Mouse (Mus musculus): Measurements from ENCODE around the gene Patl1. TPM values are rescaled to one million over a fixed set of nuclear protein-coding genes. Genes with fewer than 3 reads are reported as not detected.
"Not testable (repeated sequence)": the region's sequence is repeated elsewhere in the genome, so short reads cannot be mapped to it uniquely, and the experiment has no call there.

Gene Patl1
- total and polyA plus RNA-seq, 2 experiments: 2.8 to 8.1 TPM

DNA sequence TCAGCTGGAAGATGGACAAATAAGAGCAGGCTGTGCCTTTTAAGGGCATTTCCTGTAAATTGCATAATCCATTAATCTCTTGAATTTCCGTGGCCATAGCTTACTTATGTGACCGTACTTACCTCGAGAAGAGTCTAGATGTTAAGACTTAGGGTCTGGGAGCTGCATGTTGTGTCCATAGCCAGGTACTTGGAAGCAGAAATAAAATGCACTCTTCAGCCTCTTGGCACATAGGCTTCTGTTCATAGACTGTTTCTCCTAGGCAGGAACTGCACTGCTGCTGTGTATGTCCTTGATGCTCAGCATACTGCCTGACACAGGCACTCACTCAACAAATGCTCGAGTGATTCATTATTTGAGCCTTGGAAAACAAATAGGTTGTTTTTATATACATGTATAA, 68.3 kb downstream of the Patl1 start:
- peaks cover 75% of the 10 kb centered on the region for H3K36me3 ChIP-seq (ENCODE audit: control insufficient read depth, insufficient read depth, low read length)
- H3K27ac ChIP-seq (replicated peaks; ENCODE audit: insufficient read depth, low read depth, low read length): no peak overlapping the region
- 75% methylated on average over 4 of the region's 4 CpGs for WGBS
- no peak overlapping the region for H3K4me3 ChIP-seq (ENCODE audit: insufficient read depth, low read depth, low read length)
- no peaks in the 10 kb centered on the region for H3K27me3 ChIP-seq (ENCODE audit: control insufficient read depth, insufficient read depth, low read length)
- no peak for DNase-seq (ENCODE audit: extremely low read depth, low read depth, low spot score)
- no peak overlapping the region for H3K9ac ChIP-seq (ENCODE audit: low read depth, low read length)
- H3K4me1 ChIP-seq (ENCODE audit: control insufficient read depth, insufficient read depth, low read length): peaks cover 5% of the 10 kb centered on the region
- peaks cover 3% of the 10 kb centered on the region; the same call in 1 of the 2 replicates for H3K79me2 ChIP-seq (ENCODE audit: control insufficient read depth, insufficient read depth, low read length)
- TF ChIP-seq POLR2A (IDR thresholded peaks at IDR 0.05; ENCODE audit: extremely low read depth, insufficient read depth, low read length) (no peak), CTCF (IDR thresholded peaks at IDR 0.05; ENCODE audit: low read depth, low read length) (no peak)

DNA sequence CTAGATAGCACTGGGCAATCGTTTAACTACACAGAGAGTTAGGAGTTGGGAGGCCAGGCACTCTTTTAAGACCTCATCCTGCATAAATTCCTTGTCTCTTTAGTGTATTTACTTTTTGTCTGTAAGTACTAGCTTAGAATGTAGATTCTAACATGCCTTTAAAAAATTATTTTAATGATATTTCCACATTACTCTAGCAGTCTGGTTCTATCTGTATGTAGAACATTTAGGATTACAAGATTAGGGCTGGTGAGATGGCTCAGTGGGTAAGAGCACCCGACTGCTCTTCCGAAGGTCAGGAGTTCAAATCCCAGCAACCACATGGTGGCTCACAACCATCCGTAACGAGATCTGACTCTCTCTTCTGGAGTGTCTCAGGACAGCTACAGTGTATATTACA, 72.4 kb downstream of the Patl1 start:
- H3K27ac ChIP-seq (replicated peaks; ENCODE audit: insufficient read depth, low read depth, low read length); H3K79me2 ChIP-seq (ENCODE audit: control insufficient read depth, insufficient read depth, low read length); H3K4me1 ChIP-seq (ENCODE audit: control insufficient read depth, insufficient read depth, low read length); H3K4me3 ChIP-seq (ENCODE audit: insufficient read depth, low read depth, low read length); H3K9ac ChIP-seq (ENCODE audit: low read depth, low read length); H3K27me3 ChIP-seq (ENCODE audit: control insufficient read depth, insufficient read depth, low read length); DNase-seq (ENCODE audit: extremely low read depth, low read depth, low spot score): not testable (repeated sequence)
- WGBS: 79% methylated on average over 5 of the region's 5 CpGs
- H3K36me3 ChIP-seq (ENCODE audit: control insufficient read depth, insufficient read depth, low read length): peaks cover 74% of the 10 kb centered on the region

DNA sequence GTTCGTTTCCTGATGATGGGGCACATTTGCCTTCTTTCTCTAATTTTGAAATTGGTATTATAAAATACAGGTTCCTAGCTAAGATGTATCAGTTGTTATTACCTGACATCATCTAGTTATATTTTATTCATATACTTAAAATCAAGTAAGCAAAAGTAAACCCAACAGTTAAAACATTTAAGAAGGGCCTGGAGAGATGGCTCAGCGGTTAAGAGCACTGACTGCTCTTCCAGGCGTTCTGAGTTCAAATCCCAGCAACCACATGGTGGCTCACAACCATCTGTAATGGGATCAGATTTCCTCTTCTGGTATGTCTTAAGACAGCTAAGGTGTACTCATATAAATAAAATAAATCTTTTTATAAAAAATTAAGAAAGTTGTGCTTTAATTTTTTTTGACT, 75.6 kb downstream of the Patl1 start:
- H3K79me2 ChIP-seq (ENCODE audit: control insufficient read depth, insufficient read depth, low read length): no peaks in the 10 kb centered on the region
- H3K4me3 ChIP-seq (ENCODE audit: insufficient read depth, low read depth, low read length): no peak overlapping the region
- peaks cover 68% of the 10 kb centered on the region for H3K36me3 ChIP-seq (ENCODE audit: control insufficient read depth, insufficient read depth, low read length)
- 89% methylated on average over 3 of the region's 3 CpGs for WGBS
- no peak overlapping the region for H3K9ac ChIP-seq (ENCODE audit: low read depth, low read length)
- DNase-seq (ENCODE audit: extremely low read depth, low read depth, low spot score): no peak
- no peaks in the 10 kb centered on the region for H3K27me3 ChIP-seq (ENCODE audit: control insufficient read depth, insufficient read depth, low read length)
- H3K27ac ChIP-seq (replicated peaks; ENCODE audit: insufficient read depth, low read depth, low read length): no peak overlapping the region
- H3K4me1 ChIP-seq (ENCODE audit: control insufficient read depth, insufficient read depth, low read length): no peaks in the 10 kb centered on the region
- TF ChIP-seq CTCF (IDR thresholded peaks at IDR 0.05; ENCODE audit: low read depth, low read length) (no peak), POLR2A (IDR thresholded peaks at IDR 0.05; ENCODE audit: extremely low read depth, insufficient read depth, low read length) (no peak)

DNA sequence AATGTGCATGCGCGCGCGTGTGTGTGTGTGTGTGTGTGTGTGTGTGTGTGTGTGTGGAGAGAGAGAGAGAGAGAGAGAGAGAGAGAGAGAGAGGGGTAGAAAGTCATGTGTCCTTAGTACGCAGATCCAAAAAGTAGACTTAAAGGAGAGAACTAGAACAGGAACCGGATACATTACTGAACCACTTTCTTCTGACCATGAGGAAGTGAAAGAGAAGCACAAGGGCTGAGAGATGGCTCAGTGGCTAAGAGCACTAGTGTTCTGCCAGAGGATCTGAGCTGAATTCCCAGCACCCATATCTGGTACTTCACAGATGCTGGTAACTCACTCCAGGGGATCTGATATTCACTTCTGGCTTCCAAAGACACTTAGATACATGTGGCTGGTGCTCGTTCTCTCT, 77.1 kb downstream of the Patl1 start:
- no peak overlapping the region for H3K27ac ChIP-seq (replicated peaks; ENCODE audit: insufficient read depth, low read depth, low read length)
- 90% methylated on average over 7 of the region's 7 CpGs for WGBS
- no peak overlapping the region for H3K9ac ChIP-seq (ENCODE audit: low read depth, low read length)
- peaks cover 54% of the 10 kb centered on the region for H3K36me3 ChIP-seq (ENCODE audit: control insufficient read depth, insufficient read depth, low read length)
- DNase-seq (ENCODE audit: extremely low read depth, low read depth, low spot score): no peak
- H3K4me3 ChIP-seq (ENCODE audit: insufficient read depth, low read depth, low read length): no peak overlapping the region
- peaks cover 3% of the 10 kb centered on the region for H3K4me1 ChIP-seq (ENCODE audit: control insufficient read depth, insufficient read depth, low read length)
- TF ChIP-seq POLR2A (IDR thresholded peaks at IDR 0.05; ENCODE audit: extremely low read depth, insufficient read depth, low read length): no peak
- no peak for TF ChIP-seq CTCF (IDR thresholded peaks at IDR 0.05; ENCODE audit: low read depth, low read length)
- no peaks in the 10 kb centered on the region for H3K27me3 ChIP-seq (ENCODE audit: control insufficient read depth, insufficient read depth, low read length)
- no peaks in the 10 kb centered on the region for H3K79me2 ChIP-seq (ENCODE audit: control insufficient read depth, insufficient read depth, low read length)

DNA sequence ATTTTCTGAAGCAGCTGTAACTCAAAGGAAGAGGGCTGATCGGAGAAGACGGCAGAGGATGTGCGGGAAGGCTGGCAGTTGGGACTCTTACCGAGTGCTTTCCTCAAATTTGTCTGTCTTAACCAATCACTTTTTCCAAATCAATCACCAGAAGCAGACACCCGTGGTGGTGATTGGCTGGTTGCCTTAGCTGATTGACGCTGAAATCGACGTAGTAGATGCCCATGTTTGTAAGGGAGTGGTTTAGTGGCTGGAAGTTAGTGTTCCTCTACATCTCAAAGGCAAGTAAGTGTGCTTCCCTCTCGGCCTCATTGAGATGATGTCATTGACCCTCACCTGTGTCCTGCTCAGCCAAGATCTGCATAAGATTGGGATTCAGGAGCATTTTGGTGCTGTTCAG, 79.8 kb downstream of the Patl1 start:
- 74% methylated on average over 9 of the region's 9 CpGs for WGBS
- TF ChIP-seq CTCF (IDR thresholded peaks at IDR 0.05; ENCODE audit: low read depth, low read length) (no peak), POLR2A (IDR thresholded peaks at IDR 0.05; ENCODE audit: extremely low read depth, insufficient read depth, low read length) (no peak)

DNA sequence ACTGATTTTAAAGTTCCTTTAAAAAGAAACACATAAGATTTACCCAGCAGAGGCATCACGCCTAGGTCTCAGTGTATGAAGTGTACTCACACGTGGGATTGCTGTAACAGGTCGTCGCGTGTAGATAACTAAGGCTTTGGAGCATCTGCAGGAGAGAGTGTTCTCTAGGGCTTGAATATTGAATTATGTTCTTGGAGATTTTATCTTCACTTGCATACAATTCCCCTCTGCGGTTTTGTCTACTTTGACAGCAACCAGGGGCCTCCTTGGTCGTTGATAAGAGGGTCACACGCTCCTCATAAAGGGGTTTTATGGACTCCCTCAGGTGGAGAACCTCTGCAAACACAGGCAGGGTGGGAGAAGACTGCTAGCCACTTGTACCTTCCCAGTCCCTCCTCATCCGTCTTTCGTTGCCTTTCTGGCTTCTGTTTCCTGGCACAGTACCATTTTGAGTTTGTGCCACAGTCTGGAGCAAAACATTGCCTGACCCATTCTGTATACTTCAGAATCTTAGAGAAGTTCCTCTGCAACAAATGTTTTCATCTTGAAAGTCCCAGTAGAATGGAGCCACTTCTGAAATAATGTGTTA, 80.3 kb downstream of the Patl1 start:
- DNase-seq (ENCODE audit: extremely low read depth, low read depth, low spot score): peak; percentile 40
- Histone ChIP-seq H3K4me3 (ENCODE audit: insufficient read depth, low read depth, low read length) (no peak overlapping the region), H3K9ac (ENCODE audit: low read depth, low read length) (no peak overlapping the region), H3K27ac (replicated peaks; ENCODE audit: insufficient read depth, low read depth, low read length) (no peak overlapping the region), H3K4me1 (ENCODE audit: control insufficient read depth, insufficient read depth, low read length) (peaks cover 15% of the 10 kb centered on the region), H3K27me3 (ENCODE audit: control insufficient read depth, insufficient read depth, low read length) (no peaks in the 10 kb centered on the region), H3K79me2 (ENCODE audit: control insufficient read depth, insufficient read depth, low read length) (no peaks in the 10 kb centered on the region), H3K36me3 (ENCODE audit: control insufficient read depth, insufficient read depth, low read length) (peaks cover 36% of the 10 kb centered on the region)
- no peak for TF ChIP-seq CTCF (IDR thresholded peaks at IDR 0.05; ENCODE audit: low read depth, low read length)
- WGBS: 77% methylated on average over 10 of the region's 10 CpGs

More for the DNA sequence above, 79.8 kb downstream of the Patl1 start:
- H3K36me3 ChIP-seq (ENCODE audit: control insufficient read depth, insufficient read depth, low read length): peaks cover 39% of the 10 kb centered on the region
- H3K27ac ChIP-seq (replicated peaks; ENCODE audit: insufficient read depth, low read depth, low read length): no peak overlapping the region
- no peaks in the 10 kb centered on the region for H3K79me2 ChIP-seq (ENCODE audit: control insufficient read depth, insufficient read depth, low read length)
- DNase-seq (ENCODE audit: extremely low read depth, low read depth, low spot score): no peak
- no peaks in the 10 kb centered on the region for H3K27me3 ChIP-seq (ENCODE audit: control insufficient read depth, insufficient read depth, low read length)
- H3K4me1 ChIP-seq (ENCODE audit: control insufficient read depth, insufficient read depth, low read length): peaks cover 15% of the 10 kb centered on the region
- no peak overlapping the region for H3K9ac ChIP-seq (ENCODE audit: low read depth, low read length)
- H3K4me3 ChIP-seq (ENCODE audit: insufficient read depth, low read depth, low read length): no peak overlapping the region

Other genes starting within 250 kb of the Patl1 start
- gene Oosp1, start 221.2 kb upstream of the Patl1 start, total RNA-seq (2014; rRNA removed): not detected in 2 replicates
- not detected in 2 replicates for gene Oosp1, start 221.2 kb upstream of the Patl1 start, polyA plus RNA-seq (2012; rRNA removed)
- gene Oosp3, start 215.3 kb upstream of the Patl1 start, total RNA-seq (2014; rRNA removed): not detected in 2 replicates
- not detected in 2 replicates for gene Oosp3, start 215.3 kb upstream of the Patl1 start, polyA plus RNA-seq (2012; rRNA removed)
- not detected in 2 replicates for gene Gif, start 164.8 kb upstream of the Patl1 start, total RNA-seq (2014; rRNA removed)
- not detected in 2 replicates for gene Gif, start 164.8 kb upstream of the Patl1 start, polyA plus RNA-seq (2012; rRNA removed)
- 28.4 and 28.8 TPM in 2 replicates for gene Mrpl16, start 142.0 kb upstream of the Patl1 start, total RNA-seq (2014; rRNA removed)
- 20.6 and 24.5 TPM in 2 replicates for gene Mrpl16, start 142.0 kb upstream of the Patl1 start, polyA plus RNA-seq (2012; rRNA removed)
- gene Stx3, start 93.0 kb upstream of the Patl1 start, total RNA-seq (2014; rRNA removed): 1.5 and 2.0 TPM in 2 replicates
- gene Stx3, start 93.0 kb upstream of the Patl1 start, polyA plus RNA-seq (2012; rRNA removed): 0.24 and 0.46 TPM in 2 replicates
- not detected in 2 replicates for gene Olfr1417, start 73.2 kb upstream of the Patl1 start, total RNA-seq (2014; rRNA removed)
- gene Olfr1417, start 73.2 kb upstream of the Patl1 start, polyA plus RNA-seq (2012; rRNA removed): not detected in 2 replicates
- not detected in 2 replicates for gene Olfr1418, start 51.3 kb upstream of the Patl1 start, total RNA-seq (2014; rRNA removed)
- not detected in 2 replicates for gene Olfr1418, start 51.3 kb upstream of the Patl1 start, polyA plus RNA-seq (2012; rRNA removed)
- not detected in 2 replicates for gene Olfr1419, start 37.3 kb upstream of the Patl1 start, total RNA-seq (2014; rRNA removed)
- not detected in 2 replicates for gene Olfr1419, start 37.3 kb upstream of the Patl1 start, polyA plus RNA-seq (2012; rRNA removed)
- gene Olfr1420, start 25.8 kb upstream of the Patl1 start, total RNA-seq (2014; rRNA removed): not detected in 2 replicates
- gene Olfr1420, start 25.8 kb upstream of the Patl1 start, polyA plus RNA-seq (2012; rRNA removed): not detected in 2 replicates
- 22.8 and 27.9 TPM in 2 replicates for gene Osbp, start 53.5 kb downstream of the Patl1 start, total RNA-seq (2014; rRNA removed)
- gene Osbp, start 53.5 kb downstream of the Patl1 start, polyA plus RNA-seq (2012; rRNA removed): 13.4 and 14.1 TPM in 2 replicates
- gene Olfr1423, start 128.9 kb downstream of the Patl1 start, total RNA-seq (2014; rRNA removed): not detected in 2 replicates
- gene Olfr1423, start 128.9 kb downstream of the Patl1 start, polyA plus RNA-seq (2012; rRNA removed): not detected in 2 replicates
- not detected in 2 replicates for gene Olfr1424, start 150.3 kb downstream of the Patl1 start, total RNA-seq (2014; rRNA removed)
- gene Olfr1424, start 150.3 kb downstream of the Patl1 start, polyA plus RNA-seq (2012; rRNA removed): not detected in 2 replicates
- gene Olfr1425, start 165.3 kb downstream of the Patl1 start, total RNA-seq (2014; rRNA removed): not detected in 2 replicates
- not detected in 2 replicates for gene Olfr1425, start 165.3 kb downstream of the Patl1 start, polyA plus RNA-seq (2012; rRNA removed)
- not detected in 2 replicates for gene Olfr1426, start 179.6 kb downstream of the Patl1 start, total RNA-seq (2014; rRNA removed)
- gene Olfr1426, start 179.6 kb downstream of the Patl1 start, polyA plus RNA-seq (2012; rRNA removed): not detected in 2 replicates
- not detected in 2 replicates for gene Olfr1427, start 190.9 kb downstream of the Patl1 start, total RNA-seq (2014; rRNA removed)
- gene Olfr1427, start 190.9 kb downstream of the Patl1 start, polyA plus RNA-seq (2012; rRNA removed): not detected in 2 replicates
- not detected in 2 replicates for gene Olfr1428, start 203.5 kb downstream of the Patl1 start, total RNA-seq (2014; rRNA removed)
- not detected in 2 replicates for gene Olfr1428, start 203.5 kb downstream of the Patl1 start, polyA plus RNA-seq (2012; rRNA removed)
- not detected in 2 replicates for gene Olfr76, start 210.8 kb downstream of the Patl1 start, total RNA-seq (2014; rRNA removed)
- gene Olfr76, start 210.8 kb downstream of the Patl1 start, polyA plus RNA-seq (2012; rRNA removed): not detected in 2 replicates